Mouse (Mus musculus) MEL (cell line): ENCODE measurements around the gene Cyp4f40. TPM values are rescaled to one million over a fixed set of nuclear protein-coding genes. Genes with fewer than 3 reads are reported as not detected.

Experiments used
- DNase-seq: peaks from one replicate; pipeline ENCODE4 v3.0.0; 2011; ENCODE audit warnings: low read depth, low spot score
- H3K27ac ChIP-seq: 2 replicates; pipeline ENCODE4 v1.5.1; 2012; ENCODE audit warnings: low read depth, mild to moderate bottlenecking, control low read depth, low read length, moderate library complexity; ENCODE audit not compliant: control insufficient read depth
- H3K27me3 ChIP-seq, 2 experiments: fragments of 150-350 bp in 1 of 2; sonication (generic) in 1 of 2; 2 replicates each; pipeline ENCODE4 v1.6.1; 2012; ENCODE audit warnings: low read length in 2 of 2, mild to moderate bottlenecking in 2 of 2, improper control_type of control experiment in 1 of 2, moderate library complexity in 1 of 2; ENCODE audit not compliant: insufficient read depth in 2 of 2, control insufficient read depth in 1 of 2
- H3K36me3 ChIP-seq, 2 experiments: 2 replicates each; pipeline ENCODE4 v1.6.1; 2012 to 2014; ENCODE audit warnings: low read length in 2 of 2, improper control_type of control experiment in 1 of 2, inconsistent platforms in 1 of 2, mild to moderate bottlenecking in 1 of 2; ENCODE audit not compliant: insufficient read depth in 2 of 2, control insufficient read depth in 1 of 2
- H3K4me1 ChIP-seq, 2 experiments: fragments of 150-350 bp in 1 of 2; sonication (generic) in 1 of 2; 2 replicates each; pipeline ENCODE4 v1.6.1; 2012; ENCODE audit warnings: low read length in 2 of 2, improper control_type of control experiment in 1 of 2, mild to moderate bottlenecking in 1 of 2; ENCODE audit not compliant: insufficient read depth in 2 of 2, control insufficient read depth in 1 of 2
- H3K4me3 ChIP-seq, 2 experiments: fragments of 150-350 bp in 1 of 2; sonication (generic) in 1 of 2; 2 replicates each; pipeline ENCODE4 v1.5.1; 2012; ENCODE audit warnings: low read depth in 2 of 2, low read length in 2 of 2, mild to moderate bottlenecking in 2 of 2, moderate library complexity in 2 of 2, control low read depth in 1 of 2, improper control_type of control experiment in 1 of 2; ENCODE audit not compliant: control insufficient read depth in 1 of 2, insufficient read depth in 1 of 2
- H3K79me2 ChIP-seq: 2 replicates; pipeline ENCODE4 v1.6.1; 2012; ENCODE audit warnings: mild to moderate bottlenecking, low read length, moderate library complexity; ENCODE audit not compliant: control insufficient read depth, poor library complexity, insufficient read depth
- H3K9ac ChIP-seq: 2 replicates; pipeline ENCODE4 v1.6.1; 2012; ENCODE audit warnings: low read depth, mild to moderate bottlenecking, control low read depth, low read length, moderate library complexity; ENCODE audit not compliant: control insufficient read depth, poor library complexity, severe bottlenecking
- H3K9me3 ChIP-seq: fragments of 150-350 bp; sonication (generic); replicated peaks from 2 replicates; pipeline ENCODE4 v1.6.1; 2012; ENCODE audit warnings: mild to moderate bottlenecking, low read length, improper control_type of control experiment, moderate library complexity; ENCODE audit not compliant: insufficient read depth
- BHLHE40 ChIP-seq: IDR thresholded peaks from 2 replicates; pipeline ENCODE4 v1.6.1; 2012; ENCODE audit warnings: low read depth, mild to moderate bottlenecking, inconsistent platforms, low read length, improper control_type of control experiment, borderline replicate concordance
- CHD1 ChIP-seq: IDR thresholded peaks from 2 replicates; pipeline ENCODE4 v1.6.1; 2012; ENCODE audit warnings: low read depth, mild to moderate bottlenecking, inconsistent platforms, low read length, improper control_type of control experiment
- ETS1 ChIP-seq: IDR thresholded peaks from 2 replicates; pipeline ENCODE4 v1.6.1; 2012; ENCODE audit warnings: low read depth, mild to moderate bottlenecking, inconsistent platforms, low read length, improper control_type of control experiment, moderate library complexity
- GATA1 ChIP-seq: IDR thresholded peaks from 2 replicates; pipeline ENCODE4 v1.6.1; 2011; ENCODE audit warnings: low read depth, low read length, improper control_type of control experiment
- HCFC1 ChIP-seq: IDR thresholded peaks from 2 replicates; pipeline ENCODE4 v1.6.1; 2012; ENCODE audit warnings: low read depth, mild to moderate bottlenecking, inconsistent platforms, low read length, improper control_type of control experiment, moderate library complexity
- JUND ChIP-seq: IDR thresholded peaks from 2 replicates; pipeline ENCODE4 v1.6.1; 2011; ENCODE audit warnings: low read depth, mild to moderate bottlenecking, improper control_type of control experiment, low read length
- KAT2A ChIP-seq: conservative IDR thresholded peaks from 2 replicates; pipeline ENCODE4 v1.6.1; 2012; ENCODE audit warnings: low read depth, low read length, improper control_type of control experiment, inconsistent platforms
- MAFK ChIP-seq: IDR thresholded peaks from 2 replicates; pipeline ENCODE4 v1.6.1; 2011; ENCODE audit warnings: low read depth, mild to moderate bottlenecking, low read length, improper control_type of control experiment, borderline replicate concordance
- MAX ChIP-seq: IDR thresholded peaks from 2 replicates; pipeline ENCODE4 v1.6.1; 2011; ENCODE audit warnings: low read length, improper control_type of control experiment
- NELFE ChIP-seq: IDR thresholded peaks from 2 replicates; pipeline ENCODE4 v1.6.1; 2011; ENCODE audit warnings: low read depth, low read length, improper control_type of control experiment
- POLR2A ChIP-seq, 2 experiments: IDR thresholded peaks; 2 replicates each; pipeline ENCODE4 v1.6.1; 2011 to 2012; ENCODE audit warnings: low read length in 2 of 2, mild to moderate bottlenecking in 2 of 2, control low read depth in 1 of 2, improper control_type of control experiment in 1 of 2, low read depth in 1 of 2, moderate library complexity in 1 of 2; ENCODE audit not compliant: control insufficient read depth in 1 of 2, insufficient read depth in 1 of 2, poor library complexity in 1 of 2
- POLR2AphosphoS2 ChIP-seq: IDR thresholded peaks from 2 replicates; pipeline ENCODE4 v1.6.1; 2011; ENCODE audit warnings: low read length, improper control_type of control experiment
- RCOR1 ChIP-seq: IDR thresholded peaks from 2 replicates; pipeline ENCODE4 v1.6.1; 2012; ENCODE audit warnings: low read depth, mild to moderate bottlenecking, inconsistent platforms, low read length, improper control_type of control experiment
- SMC3 ChIP-seq: IDR thresholded peaks from 2 replicates; pipeline ENCODE4 v1.6.1; 2011; ENCODE audit warnings: low read depth, low read length, improper control_type of control experiment
- TCF12 ChIP-seq: IDR thresholded peaks from 2 replicates; pipeline ENCODE4 v1.6.1; 2014; ENCODE audit warnings: low read depth, mild to moderate bottlenecking, inconsistent platforms, low read length, improper control_type of control experiment, moderate library complexity
- USF1 ChIP-seq: IDR thresholded peaks from 2 replicates; pipeline ENCODE4 v1.6.1; 2014; ENCODE audit warnings: low read depth, mild to moderate bottlenecking, inconsistent platforms, low read length, improper control_type of control experiment, moderate library complexity
- ZC3H11A ChIP-seq: IDR thresholded peaks from 2 replicates; pipeline ENCODE4 v1.6.1; 2012; ENCODE audit warnings: low read depth, mild to moderate bottlenecking, inconsistent platforms, low read length, improper control_type of control experiment
- ZKSCAN1 ChIP-seq: IDR thresholded peaks from 2 replicates; pipeline ENCODE4 v1.6.1; 2012; ENCODE audit warnings: low read depth, mild to moderate bottlenecking, inconsistent platforms, low read length, improper control_type of control experiment, moderate library complexity
- ZMIZ1 ChIP-seq: IDR thresholded peaks from 2 replicates; pipeline ENCODE4 v1.6.1; 2012; ENCODE audit warnings: low read depth, mild to moderate bottlenecking, inconsistent platforms, low read length, improper control_type of control experiment, moderate library complexity
- polyA plus RNA-seq, 2 experiments: library from polyadenylated mRNA; stranded (reverse) in 1 of 2; unstranded in 1 of 2; fragments of >175 nt in 1 of 2; fragments of >200 nt in 1 of 2; gene quantifications; 2 replicates each; pipeline versions ENCODE4 v1.2.1 to v1.2.4; 2012; ENCODE audit warnings: low replicate concordance in 2 of 2, low read depth in 1 of 2; ENCODE audit not compliant: insufficient read length in 2 of 2, insufficient read depth in 1 of 2, missing spikeins in 1 of 2
- total RNA-seq: library from RNA; depleted of rRNA; stranded (reverse); fragments of 300-350 nt; gene quantifications from 2 replicates; pipeline ENCODE4 v1.2.3, GENCODE M21; 2012

The Cyp4f40 gene
- total and polyA plus RNA-seq, 3 experiments, result not detected

GRCm38 (mm10) chr17:32686722-32687121 lies 28.0 kb downstream of the Cyp4f40 start:
- H3K79me2 ChIP-seq, result no peaks in the 10 kb centered on the region

GRCm38 (mm10) chr17:32690959-32691358 lies 32.3 kb downstream of the Cyp4f40 start:
- H3K9me3 ChIP-seq, result no peaks in the 10 kb centered on the region
- H3K27ac ChIP-seq, result no peak overlapping the region
- TF ChIP-seq SMC3 (no peak), HCFC1 (no peak), ZC3H11A (no peak), GATA1 (no peak), USF1 (no peak), TCF12 (no peak)
- TF ChIP-seq, all 39 proteins: peak for 0
- no peaks in the 10 kb centered on the region for H3K79me2 ChIP-seq
- peaks cover 0 to 2% of the 10 kb centered on the region in 2 experiments; a peak in 2 of 4 replicates for H3K27me3 ChIP-seq
- DNase-seq, result no peak
- H3K36me3 ChIP-seq, result no peaks in the 10 kb centered on the region
- no peak overlapping the region for H3K4me3 ChIP-seq
- no peak overlapping the region for H3K9ac ChIP-seq
- no peaks in the 10 kb centered on the region for H3K4me1 ChIP-seq

More at GRCm38 (mm10) chr17:32686722-32687121, 28.0 kb downstream of the Cyp4f40 start:
- H3K4me3 ChIP-seq, result no peak overlapping the region
- DNase-seq, result no peak
- H3K27me3 ChIP-seq, result peaks cover 0 to 2% of the 10 kb centered on the region in 2 experiments; a peak in 2 of 4 replicates
- no peaks in the 10 kb centered on the region for H3K9me3 ChIP-seq
- H3K4me1 ChIP-seq, result no peaks in the 10 kb centered on the region
- H3K36me3 ChIP-seq, result no peaks in the 10 kb centered on the region
- TF ChIP-seq MAX (no peak), RCOR1 (no peak), JUND (no peak), POLR2AphosphoS2 (no peak), BHLHE40 (no peak), ETS1 (no peak), MAFK (no peak), KAT2A (no peak), ZC3H11A (no peak), POLR2A (IDR thresholded peaks at IDR 0.05; ENCODE audit: control insufficient read depth in 1 of 2, insufficient read depth in 1 of 2, low read depth in 1 of 2, low read length in 2 of 2, poor library complexity in 1 of 2) (no peak), NELFE (no peak), CHD1 (no peak), ZKSCAN1 (no peak), ZMIZ1 (no peak)
- no peak overlapping the region for H3K9ac ChIP-seq
- no peak overlapping the region for H3K27ac ChIP-seq
